Mouse (Mus musculus): ENCODE measurements around the gene Tyk2.

The Tyk2 gene

DNA sequence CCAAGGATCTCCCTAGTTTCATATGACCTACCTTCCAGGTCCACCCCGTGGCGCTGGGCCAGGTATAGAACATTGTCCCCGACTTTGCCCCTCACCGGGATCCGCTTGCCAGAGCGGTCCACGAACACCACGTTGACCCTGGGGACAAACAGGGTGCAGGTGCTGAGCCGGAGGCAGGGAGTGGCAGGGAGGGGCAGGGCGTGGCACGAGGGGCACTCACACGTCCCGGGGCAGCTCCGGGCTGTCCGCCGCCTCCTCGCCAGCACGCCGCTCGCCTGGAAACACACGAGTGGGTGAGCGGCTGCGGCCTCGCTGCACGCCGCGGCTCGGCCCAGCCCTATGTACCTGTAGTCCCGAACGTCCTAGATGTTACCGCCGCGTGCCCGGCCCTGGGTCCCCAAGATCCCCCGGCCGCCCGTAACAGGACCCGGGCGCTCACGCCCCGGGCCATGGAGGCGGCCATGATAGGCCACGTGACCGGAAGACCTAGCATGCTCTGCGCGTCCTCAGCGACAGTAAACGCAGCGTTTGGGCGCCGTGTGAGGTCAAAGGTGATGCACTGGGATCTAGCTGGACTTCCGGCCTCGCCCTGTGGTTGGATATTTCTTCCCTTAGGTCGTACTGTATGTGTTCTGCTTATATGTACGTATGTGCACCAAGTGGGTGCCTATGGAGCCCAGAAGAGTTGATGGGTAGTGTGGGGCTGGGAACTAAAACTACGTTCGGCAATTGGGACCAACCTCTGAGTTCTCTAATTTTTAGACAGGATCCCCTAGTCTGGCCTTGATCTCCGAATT lies 57.8 kb downstream of the Tyk2 start, which contains the start of the genes Gm49373 and Fdx1l:
Gene Gm49373, minus strand, starts transcription at position 53 of the 797 bp plus-strand sequence.
Gene Fdx1l, minus strand, starts transcription at position 571 of the 797 bp plus-strand sequence.
- peak; percentile 93 for ATAC-seq (ENCODE audit: insufficient number of reproducible peaks, low FRiP score, low TSS enrichment)

DNA sequence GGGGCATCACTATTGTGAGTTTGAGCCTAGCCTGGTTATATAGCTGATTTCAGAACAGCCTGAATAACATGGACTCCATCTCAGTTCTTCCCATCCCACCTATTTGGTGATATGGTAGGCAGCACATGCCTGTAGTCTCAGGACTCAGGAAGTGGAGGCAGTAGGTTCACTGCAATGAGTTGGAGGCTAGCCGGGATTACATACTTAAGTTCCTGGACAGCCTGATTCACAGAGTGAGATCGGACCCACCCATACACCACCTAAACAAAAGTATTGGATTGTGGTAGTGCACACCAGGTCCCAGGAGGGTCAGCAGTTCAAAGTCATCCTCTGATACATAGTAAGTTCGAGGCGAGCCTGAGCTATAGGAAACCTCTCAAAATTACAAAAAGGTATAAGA lies 58.4 kb downstream of the Tyk2 start:
- ATAC-seq (ENCODE audit: insufficient number of reproducible peaks, low FRiP score, low TSS enrichment): no peak

- no peak for ATAC-seq (ENCODE audit: insufficient number of reproducible peaks, low FRiP score, low TSS enrichment)
Observed at GRCm38 (mm10) chr9:21067006-21067684, 63.9 kb downstream of the Tyk2 start, which contains the start of gene Zglp1. Gene Zglp1, minus strand, starts transcription at chr9:21067093.

DNA sequence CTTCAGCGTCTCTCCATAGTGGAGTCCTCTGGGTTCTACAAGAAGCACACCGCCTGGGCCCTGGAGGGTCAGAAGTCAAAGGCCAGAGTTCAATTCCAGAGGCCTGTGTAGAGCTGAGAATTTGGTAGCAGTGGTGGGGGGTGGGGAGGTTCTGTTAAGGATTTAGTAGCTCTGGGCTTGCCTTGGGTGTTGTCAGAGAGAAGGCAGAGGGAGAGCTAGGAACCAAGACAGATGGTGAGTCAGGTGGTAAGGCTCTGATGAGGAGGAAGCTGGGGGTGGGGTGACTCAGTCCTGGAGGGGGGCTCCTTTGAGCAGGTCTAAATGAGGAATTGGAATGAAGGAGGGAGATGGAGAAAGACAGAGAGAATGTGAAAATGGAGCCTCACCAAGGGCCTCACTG lies 68.1 kb downstream of the Tyk2 start:
- no peak for ATAC-seq (ENCODE audit: insufficient number of reproducible peaks, low FRiP score, low TSS enrichment)
